Mouse (Mus musculus) embryo, embryonic 10.5 days (tissue): ENCODE results near the gene Tmprss4.
A peak's percentile ranks its signal among the peaks of the same experiment; 100 is the strongest.

ENCODE experiments used
- DNase-seq: peaks from one replicate; pipeline ENCODE4 v3.0.0-alpha.2; 2015; ENCODE audit warnings: low spot score

Gene Tmprss4

GRCm38 (mm10) chr9:45136442-45137169, 67.3 kb downstream of the Tmprss4 start:
- peak; percentile 77 for DNase-seq

GRCm38 (mm10) chr9:45133484-45134310, 70.2 kb downstream of the Tmprss4 start:
- DNase-seq, result peak; percentile 68

- DNase-seq, result no peak
These were observed 73.8 kb downstream of the Tmprss4 start for GRCm38 (mm10) chr9:45130119-45130518.

GRCm38 (mm10) chr9:45126941-45127340, 77.0 kb downstream of the Tmprss4 start:
- DNase-seq, result no peak

- DNase-seq, result no peak
These were observed 78.7 kb downstream of the Tmprss4 start for GRCm38 (mm10) chr9:45125211-45125610.
